Mouse (Mus musculus): Measurements from ENCODE around the gene Haus4.

Haus4 gene

GRCm38 (mm10) chr14:54572790-54573736, 18.6 kb upstream of the Haus4 start:
- no peak for DNase-seq (ENCODE audit: low spot score in 2 of 2)

GRCm38 (mm10) chr14:54572122-54572521, 17.7 kb upstream of the Haus4 start:
- no peak for DNase-seq (ENCODE audit: low spot score in 2 of 2)

GRCm38 (mm10) chr14:54569451-54570392, 15.3 kb upstream of the Haus4 start:
- no peak for DNase-seq (ENCODE audit: low spot score in 2 of 2)

- peak; percentile 67 to 85 for DNase-seq (ENCODE audit: low spot score in 2 of 2)
Measured at GRCm38 (mm10) chr14:54568694-54569414, 14.4 kb upstream of the Haus4 start.

GRCm38 (mm10) chr14:54560527-54561242, 6.3 kb upstream of the Haus4 start:
- no peak for DNase-seq (ENCODE audit: low spot score in 2 of 2)

GRCm38 (mm10) chr14:54557330-54557729, 2.9 kb upstream of the Haus4 start:
- no peak for DNase-seq (ENCODE audit: low spot score in 2 of 2)

- peak; percentile 45 to 73 for DNase-seq (ENCODE audit: low spot score in 2 of 2)
Measured at GRCm38 (mm10) chr14:54553454-54553974, 902 bp downstream of the Haus4 start.

GRCm38 (mm10) chr14:54544703-54545102, 9.7 kb downstream of the Haus4 start:
- no peak for DNase-seq (ENCODE audit: low spot score in 2 of 2)

GRCm38 (mm10) chr14:54540771-54541170, 13.6 kb downstream of the Haus4 start:
- no peak for DNase-seq (ENCODE audit: low spot score in 2 of 2)

GRCm38 (mm10) chr14:54538580-54538979, 15.8 kb downstream of the Haus4 start:
- DNase-seq (ENCODE audit: low spot score in 2 of 2): no peak

- peak; percentile 76 to 91 for DNase-seq (ENCODE audit: low spot score in 2 of 2)
Measured at GRCm38 (mm10) chr14:54528446-54529111, 25.8 kb downstream of the Haus4 start.

- DNase-seq (ENCODE audit: low spot score in 2 of 2): no peak
Measured at GRCm38 (mm10) chr14:54528007-54528393, 26.4 kb downstream of the Haus4 start.

- DNase-seq (ENCODE audit: low spot score in 2 of 2): no peak
Measured at GRCm38 (mm10) chr14:54527227-54528006, 27.0 kb downstream of the Haus4 start.

- no peak for DNase-seq (ENCODE audit: low spot score in 2 of 2)
Measured at GRCm38 (mm10) chr14:54523600-54523999, 30.8 kb downstream of the Haus4 start.

- no peak for DNase-seq (ENCODE audit: low spot score in 2 of 2)
Measured at GRCm38 (mm10) chr14:54516710-54517310, 37.6 kb downstream of the Haus4 start.

GRCm38 (mm10) chr14:54509774-54510173, 44.6 kb downstream of the Haus4 start:
- no peak for DNase-seq (ENCODE audit: low spot score in 2 of 2)

- DNase-seq (ENCODE audit: low spot score in 2 of 2): no peak
Measured at GRCm38 (mm10) chr14:54503092-54503491, 51.3 kb downstream of the Haus4 start.

GRCm38 (mm10) chr14:54501365-54501764, 53.1 kb downstream of the Haus4 start:
- no peak for DNase-seq (ENCODE audit: low spot score in 2 of 2)

GRCm38 (mm10) chr14:54499330-54499729, 55.1 kb downstream of the Haus4 start:
- DNase-seq (ENCODE audit: low spot score in 2 of 2): no peak

All from spleen, postnatal 4 days (tissue).